Mouse (Mus musculus): ENCODE measurements at regions not wholly inside any gene's neighbourhood (a gene's known extent, or its start where the extent isn't known, plus 50 kb on each side); places are given as distances from the start of the nearest gene placed in this dataset.

DNA sequence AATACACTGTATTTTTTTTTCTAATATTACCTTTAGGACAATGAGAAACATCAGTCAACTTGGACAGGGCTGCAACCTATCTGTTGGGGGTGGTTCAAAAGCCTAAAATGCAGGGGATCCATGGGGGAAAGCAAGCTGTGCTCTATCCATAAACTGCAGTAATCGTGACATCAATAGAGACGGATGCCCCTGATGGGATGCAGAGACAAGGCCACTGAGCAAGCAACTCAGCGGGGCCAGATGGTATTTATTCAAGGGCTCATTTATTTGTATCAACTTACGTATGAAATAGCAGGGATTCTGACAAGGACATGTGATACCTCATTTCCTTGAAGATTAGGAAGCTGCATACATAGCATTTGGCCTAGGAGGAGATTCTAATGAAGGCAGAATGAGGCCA is 673.5 kb upstream of the A1bg start:
- Histone ChIP-seq H3K9ac (ENCODE audit: low read length) (no peak overlapping the region), H3K4me3 (ENCODE audit: low read depth, low read length) (no peak overlapping the region), H3K9me3 (replicated peaks; ENCODE audit: control insufficient read depth, low read length) (no peaks in the 10 kb centered on the region), H3K4me1 (ENCODE audit: control insufficient read depth, insufficient read depth, low read length) (no peaks in the 10 kb centered on the region), H3K27me3 (replicated peaks; ENCODE audit: control insufficient read depth, insufficient read depth, low read length) (no peaks in the 10 kb centered on the region), H3K27ac (ENCODE audit: low read depth, low read length) (no peak overlapping the region), H3K36me3 (ENCODE audit: control insufficient read depth, insufficient read depth, low read length) (no peaks in the 10 kb centered on the region), H3K4me2 (ENCODE audit: low read length) (no peak overlapping the region)
- DNase-seq (ENCODE audit: low spot score) (peak; percentile 20), ATAC-seq (no peak)
- 78% methylated on average over 4 of the region's 4 CpGs for WGBS

DNA sequence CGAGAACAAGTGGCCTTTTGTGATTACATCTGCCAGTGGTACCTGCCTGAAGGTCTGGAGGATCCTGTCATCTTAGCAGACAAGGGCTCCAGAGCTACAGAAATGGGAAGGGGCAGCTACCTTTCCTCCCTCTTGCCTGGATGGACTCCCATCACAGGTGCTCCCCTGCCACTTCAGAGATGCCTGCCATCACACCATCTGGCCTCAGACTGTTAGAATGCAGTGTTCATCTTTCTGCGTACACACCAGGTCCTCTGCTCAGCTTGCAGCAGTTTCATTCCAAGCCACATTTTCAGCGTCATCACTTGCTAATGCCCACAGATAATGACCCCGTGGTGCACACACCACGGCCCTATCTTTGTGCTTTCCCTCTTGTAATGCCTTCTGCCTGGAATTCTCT is 666.1 kb upstream of the A1bg start:
- H3K9ac ChIP-seq (ENCODE audit: low read length), result no peak overlapping the region
- ATAC-seq, result no peak
- H3K4me2 ChIP-seq (ENCODE audit: low read length), result no peak overlapping the region
- no peak overlapping the region for H3K27ac ChIP-seq (ENCODE audit: low read depth, low read length)
- no peaks in the 10 kb centered on the region for H3K27me3 ChIP-seq (replicated peaks; ENCODE audit: control insufficient read depth, insufficient read depth, low read length)
- WGBS, result 79% methylated on average over 5 of the region's 5 CpGs
- no peak for DNase-seq (ENCODE audit: low spot score)
- no peaks in the 10 kb centered on the region for H3K9me3 ChIP-seq (replicated peaks; ENCODE audit: control insufficient read depth, low read length)
- H3K4me1 ChIP-seq (ENCODE audit: control insufficient read depth, insufficient read depth, low read length), result no peaks in the 10 kb centered on the region
- H3K36me3 ChIP-seq (ENCODE audit: control insufficient read depth, insufficient read depth, low read length), result no peaks in the 10 kb centered on the region
- H3K4me3 ChIP-seq (ENCODE audit: low read depth, low read length), result no peak overlapping the region

DNA sequence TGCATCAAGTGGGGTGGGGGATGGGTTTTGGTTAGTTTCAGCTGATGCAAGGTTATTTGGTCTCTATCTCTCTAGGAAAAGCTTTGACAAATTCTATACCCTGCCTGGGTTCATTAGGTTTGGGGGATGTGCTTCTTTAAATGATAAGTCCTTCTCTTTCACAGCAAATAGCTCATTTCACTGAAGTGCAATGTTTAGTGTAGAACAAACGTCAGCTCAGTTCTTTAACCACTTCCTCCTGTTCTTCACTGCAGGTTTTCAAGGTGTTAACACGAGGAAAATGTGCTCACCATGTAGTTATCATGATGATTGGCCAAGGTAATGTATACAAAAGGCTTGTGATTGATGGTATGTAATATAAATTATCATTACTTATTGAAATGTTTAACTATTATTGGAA is 659.5 kb upstream of the A1bg start:
- Histone ChIP-seq H3K4me2 (ENCODE audit: low read length) (no peak overlapping the region), H3K9me3 (replicated peaks; ENCODE audit: control insufficient read depth, low read length) (no peaks in the 10 kb centered on the region), H3K9ac (ENCODE audit: low read length) (no peak overlapping the region), H3K4me1 (ENCODE audit: control insufficient read depth, insufficient read depth, low read length) (no peaks in the 10 kb centered on the region), H3K27me3 (replicated peaks; ENCODE audit: control insufficient read depth, insufficient read depth, low read length) (no peaks in the 10 kb centered on the region), H3K36me3 (ENCODE audit: control insufficient read depth, insufficient read depth, low read length) (no peaks in the 10 kb centered on the region), H3K27ac (ENCODE audit: low read depth, low read length) (no peak overlapping the region), H3K4me3 (ENCODE audit: low read depth, low read length) (no peak overlapping the region)
- DNase-seq (ENCODE audit: low spot score), result no peak
- no peak for ATAC-seq
- WGBS, result 80% methylated on average over 2 of the region's 2 CpGs

DNA sequence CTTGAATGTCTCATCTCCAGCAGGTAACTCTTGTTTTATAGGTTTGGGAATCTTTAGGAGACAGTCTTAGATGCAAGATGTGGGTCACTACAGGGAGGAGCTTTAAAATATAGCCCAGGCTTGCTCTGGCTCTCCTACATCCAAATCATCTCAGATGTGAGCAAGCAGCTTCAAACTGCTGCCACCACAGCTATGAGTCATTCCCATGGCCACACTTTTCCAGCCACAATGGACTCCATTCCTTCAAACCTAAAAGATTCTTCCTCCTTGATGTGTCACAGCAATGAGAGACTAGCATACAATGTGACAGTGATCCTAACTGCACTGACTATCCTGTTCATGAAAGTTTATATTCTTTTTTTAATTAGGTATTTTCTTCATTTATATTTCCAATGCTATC is 640.5 kb upstream of the A1bg start:
- ATAC-seq, result no peak
- no peaks in the 10 kb centered on the region for H3K27me3 ChIP-seq (replicated peaks; ENCODE audit: control insufficient read depth, insufficient read depth, low read length)
- H3K4me2 ChIP-seq (ENCODE audit: low read length), result no peak overlapping the region

DNA sequence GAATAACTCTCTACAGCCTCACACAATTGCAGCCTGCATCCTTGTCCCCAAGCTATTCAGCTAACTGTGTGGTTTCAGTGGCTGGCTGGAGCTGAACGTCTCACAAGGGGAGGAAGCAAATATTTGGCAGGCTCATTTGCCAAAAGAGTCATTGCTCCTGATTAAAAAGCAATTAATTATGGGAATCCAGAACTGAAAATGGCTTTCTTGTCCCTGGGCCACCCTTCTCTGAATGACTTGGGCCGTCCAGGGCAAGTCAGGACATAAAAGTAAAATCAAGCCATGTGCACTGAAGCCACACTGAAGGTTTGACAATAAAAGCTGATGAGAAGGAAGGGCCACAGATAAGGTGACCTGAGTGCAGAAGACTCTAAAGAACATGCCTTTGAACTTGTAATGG is 639.4 kb upstream of the A1bg start:
- no peaks in the 10 kb centered on the region for H3K9me3 ChIP-seq (replicated peaks; ENCODE audit: control insufficient read depth, low read length)
- WGBS, result 36% methylated on average over 2 of the region's 2 CpGs
- no peaks in the 10 kb centered on the region for H3K4me1 ChIP-seq (ENCODE audit: control insufficient read depth, insufficient read depth, low read length)
- H3K4me3 ChIP-seq (ENCODE audit: low read depth, low read length), result no peak overlapping the region
- no peak for DNase-seq (ENCODE audit: low spot score)
- no peak overlapping the region for H3K9ac ChIP-seq (ENCODE audit: low read length)
- H3K36me3 ChIP-seq (ENCODE audit: control insufficient read depth, insufficient read depth, low read length), result no peaks in the 10 kb centered on the region
- no peaks in the 10 kb centered on the region for H3K27me3 ChIP-seq (replicated peaks; ENCODE audit: control insufficient read depth, insufficient read depth, low read length)
- H3K4me2 ChIP-seq (ENCODE audit: low read length), result no peak overlapping the region
- H3K27ac ChIP-seq (ENCODE audit: low read depth, low read length), result no peak overlapping the region
- no peak for ATAC-seq

More for the DNA sequence above, 640.5 kb upstream of the A1bg start:
- Histone ChIP-seq H3K4me1 (ENCODE audit: control insufficient read depth, insufficient read depth, low read length) (no peaks in the 10 kb centered on the region), H3K9me3 (replicated peaks; ENCODE audit: control insufficient read depth, low read length) (no peaks in the 10 kb centered on the region), H3K4me3 (ENCODE audit: low read depth, low read length) (no peak overlapping the region), H3K36me3 (ENCODE audit: control insufficient read depth, insufficient read depth, low read length) (no peaks in the 10 kb centered on the region), H3K9ac (ENCODE audit: low read length) (no peak overlapping the region), H3K27ac (ENCODE audit: low read depth, low read length) (no peak overlapping the region)
- DNase-seq (ENCODE audit: low spot score), result no peak

DNA sequence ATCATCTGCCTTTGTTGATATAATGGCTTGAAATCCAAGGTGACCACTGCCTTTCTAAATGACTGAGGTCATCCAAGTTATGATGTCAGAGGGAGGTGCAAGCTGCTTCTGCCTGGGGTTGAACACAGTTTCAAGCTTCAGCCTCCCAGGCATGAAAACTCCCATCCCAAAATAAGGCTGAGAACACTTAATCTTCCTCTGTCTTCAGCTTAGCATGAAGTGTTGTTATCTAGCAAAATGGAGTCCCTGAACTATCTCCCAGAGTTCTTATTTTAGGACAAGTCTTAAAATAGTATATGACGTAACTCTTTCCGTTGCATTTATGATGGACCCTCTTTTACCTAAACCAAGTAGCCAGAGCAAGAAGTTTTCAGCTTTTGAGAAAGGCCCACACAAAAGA is 631.1 kb upstream of the A1bg start:
- 100% methylated on average over 2 of the region's 2 CpGs for WGBS
- Histone ChIP-seq H3K4me1 (ENCODE audit: control insufficient read depth, insufficient read depth, low read length) (no peaks in the 10 kb centered on the region), H3K4me2 (ENCODE audit: low read length) (no peak overlapping the region), H3K27ac (ENCODE audit: low read depth, low read length) (no peak overlapping the region), H3K9me3 (replicated peaks; ENCODE audit: control insufficient read depth, low read length) (no peaks in the 10 kb centered on the region), H3K4me3 (ENCODE audit: low read depth, low read length) (no peak overlapping the region), H3K9ac (ENCODE audit: low read length) (no peak overlapping the region), H3K36me3 (ENCODE audit: control insufficient read depth, insufficient read depth, low read length) (no peaks in the 10 kb centered on the region), H3K27me3 (replicated peaks; ENCODE audit: control insufficient read depth, insufficient read depth, low read length) (no peaks in the 10 kb centered on the region)
- DNase-seq (ENCODE audit: low spot score), result no peak
- ATAC-seq, result no peak

DNA sequence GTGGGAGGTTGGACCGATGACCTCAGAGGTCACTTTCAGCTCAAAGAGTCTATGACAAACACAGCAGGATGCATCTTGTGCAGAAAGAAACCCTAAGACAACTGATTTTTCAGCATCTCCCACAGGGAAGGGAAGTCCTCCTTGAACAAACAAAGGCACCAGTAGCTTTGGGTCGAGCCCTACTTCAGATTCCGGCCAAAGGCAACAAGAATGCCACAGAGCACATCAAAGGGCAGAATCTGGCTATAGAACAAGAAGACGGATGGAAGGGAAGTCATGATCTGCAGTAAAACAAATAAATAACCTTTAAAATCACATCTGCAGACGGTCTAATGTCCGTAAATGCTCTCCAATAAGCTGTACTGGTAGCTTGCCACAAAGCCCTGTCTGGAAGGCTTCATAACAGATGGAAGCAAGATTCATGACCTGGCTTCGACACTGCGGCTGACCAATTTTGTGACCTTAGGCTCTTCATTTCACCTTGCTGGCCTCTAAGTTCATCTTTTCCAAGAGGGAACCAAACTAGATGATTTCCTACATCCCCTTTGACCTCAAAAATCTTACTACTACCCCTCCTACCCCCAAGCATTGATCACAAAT is 630.4 kb upstream of the A1bg start:
- DNase-seq (ENCODE audit: low spot score) (peak; percentile 3), ATAC-seq (no peak)
- no peaks in the 10 kb centered on the region for H3K27me3 ChIP-seq (replicated peaks; ENCODE audit: control insufficient read depth, insufficient read depth, low read length)
- H3K4me1 ChIP-seq (ENCODE audit: control insufficient read depth, insufficient read depth, low read length), result no peaks in the 10 kb centered on the region
- H3K9me3 ChIP-seq (replicated peaks; ENCODE audit: control insufficient read depth, low read length), result no peaks in the 10 kb centered on the region
- H3K4me2 ChIP-seq (ENCODE audit: low read length), result no peak overlapping the region
- H3K9ac ChIP-seq (ENCODE audit: low read length), result no peak overlapping the region
- H3K4me3 ChIP-seq (ENCODE audit: low read depth, low read length), result no peak overlapping the region
- 60% methylated on average over 8 of the region's 8 CpGs for WGBS
- H3K36me3 ChIP-seq (ENCODE audit: control insufficient read depth, insufficient read depth, low read length), result no peaks in the 10 kb centered on the region
- no peak overlapping the region for H3K27ac ChIP-seq (ENCODE audit: low read depth, low read length)

DNA sequence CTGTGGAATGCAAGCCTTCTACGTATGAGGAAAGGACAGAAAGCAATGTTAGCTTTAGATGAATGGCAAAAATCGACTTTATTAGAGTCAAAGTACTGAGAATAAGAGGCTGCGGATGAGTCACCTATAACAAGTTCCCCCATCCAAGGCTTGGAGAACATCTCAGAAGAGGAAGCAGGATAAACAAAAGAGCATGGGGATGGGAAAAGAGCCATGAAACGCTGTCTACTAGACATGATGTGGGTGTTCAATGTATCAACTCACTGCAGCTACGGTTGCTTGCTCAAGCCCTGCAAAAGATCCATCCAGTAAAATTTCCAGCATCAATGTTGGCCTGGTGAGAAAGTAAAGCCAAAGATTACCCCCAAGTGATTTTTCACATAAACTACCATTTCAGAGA is 628.4 kb upstream of the A1bg start:
- no peaks in the 10 kb centered on the region for H3K27me3 ChIP-seq (replicated peaks; ENCODE audit: control insufficient read depth, insufficient read depth, low read length)
- no peak overlapping the region for H3K9ac ChIP-seq (ENCODE audit: low read length)
- DNase-seq (ENCODE audit: low spot score), result no peak
- no peak overlapping the region for H3K27ac ChIP-seq (ENCODE audit: low read depth, low read length)
- no peaks in the 10 kb centered on the region for H3K36me3 ChIP-seq (ENCODE audit: control insufficient read depth, insufficient read depth, low read length)
- no peak for ATAC-seq
- no peaks in the 10 kb centered on the region for H3K4me1 ChIP-seq (ENCODE audit: control insufficient read depth, insufficient read depth, low read length)
- no peaks in the 10 kb centered on the region for H3K9me3 ChIP-seq (replicated peaks; ENCODE audit: control insufficient read depth, low read length)
- no peak overlapping the region for H3K4me2 ChIP-seq (ENCODE audit: low read length)
- WGBS, result 92% methylated on average over 5 of the region's 5 CpGs
- no peak overlapping the region for H3K4me3 ChIP-seq (ENCODE audit: low read depth, low read length)

DNA sequence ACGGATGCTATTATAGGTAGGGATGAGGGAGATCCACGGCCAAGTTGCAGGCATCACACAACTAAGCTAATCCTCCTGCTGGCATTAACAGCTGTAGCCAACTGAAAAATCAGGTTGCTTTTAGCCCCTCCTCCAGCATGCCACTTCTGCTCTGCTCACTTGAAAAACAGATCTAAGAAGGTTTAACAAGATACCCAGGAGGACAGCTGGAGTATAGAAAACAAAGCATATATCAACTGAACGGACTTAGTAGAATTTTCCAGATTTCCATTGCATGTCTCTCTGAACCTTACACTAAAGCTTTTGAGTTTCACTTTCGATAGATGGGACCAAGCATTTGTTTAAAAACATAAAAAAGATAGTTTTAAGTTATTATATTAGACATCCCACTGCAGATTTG is 625.6 kb upstream of the A1bg start:
- Histone ChIP-seq H3K27me3 (replicated peaks; ENCODE audit: control insufficient read depth, insufficient read depth, low read length) (no peaks in the 10 kb centered on the region), H3K36me3 (ENCODE audit: control insufficient read depth, insufficient read depth, low read length) (no peaks in the 10 kb centered on the region), H3K9ac (ENCODE audit: low read length) (no peak overlapping the region), H3K4me1 (ENCODE audit: control insufficient read depth, insufficient read depth, low read length) (no peaks in the 10 kb centered on the region), H3K27ac (ENCODE audit: low read depth, low read length) (no peak overlapping the region), H3K4me2 (ENCODE audit: low read length) (no peak overlapping the region), H3K4me3 (ENCODE audit: low read depth, low read length) (no peak overlapping the region), H3K9me3 (replicated peaks; ENCODE audit: control insufficient read depth, low read length) (no peaks in the 10 kb centered on the region)
- 70% methylated on average over 4 of the region's 4 CpGs for WGBS
- no peak for ATAC-seq
- no peak for DNase-seq (ENCODE audit: low spot score)

Measured in forebrain, embryonic 14.5 days (tissue).